Mouse (Mus musculus) testis, adult 2 months (tissue): Measurements from ENCODE around the gene Nudt8. TPM values are rescaled to one million over a fixed set of nuclear protein-coding genes. Genes with fewer than 3 reads are reported as not detected.
"Not testable (repeated sequence)": the region's sequence is repeated elsewhere in the genome, so short reads cannot be mapped to it uniquely, and the experiment has no call there.

Source experiments
- H3K27ac ChIP-seq: fragments of 200-500 bp; 2 replicates; pipeline ENCODE4 v1.5.1; 2012; ENCODE audit warnings: low read depth, low read length; ENCODE audit not compliant: control insufficient read depth, insufficient read depth
- H3K27me3 ChIP-seq: fragments of 200-500 bp; 2 replicates; pipeline ENCODE4 v1.6.1; 2012; ENCODE audit warnings: mild to moderate bottlenecking, low read length, moderate library complexity; ENCODE audit not compliant: control insufficient read depth, insufficient read depth
- H3K36me3 ChIP-seq: fragments of 200-500 bp; 2 replicates; pipeline ENCODE4 v1.6.1; 2012; ENCODE audit warnings: mild to moderate bottlenecking, low read length; ENCODE audit not compliant: control insufficient read depth, insufficient read depth
- H3K4me1 ChIP-seq: fragments of 200-500 bp; 2 replicates; pipeline ENCODE4 v1.6.1; 2012; ENCODE audit warnings: low read length; ENCODE audit not compliant: control insufficient read depth, insufficient read depth
- H3K4me3 ChIP-seq: fragments of 200-500 bp; 2 replicates; pipeline ENCODE4 v1.5.1; 2012; ENCODE audit warnings: low read depth, mild to moderate bottlenecking, low read length, moderate library complexity, mixed read lengths; ENCODE audit not compliant: control insufficient read depth
- CTCF ChIP-seq: fragments of 200-500 bp; IDR thresholded peaks from 2 replicates; pipeline ENCODE4 v1.5.1; 2012; ENCODE audit warnings: low read depth, mild to moderate bottlenecking, inconsistent platforms, low read length, moderate library complexity; ENCODE audit not compliant: control insufficient read depth, insufficient read depth, insufficient replicate concordance
- POLR2A ChIP-seq: fragments of 200-500 bp; IDR thresholded peaks from 2 replicates; pipeline ENCODE4 v1.6.1; 2012; ENCODE audit warnings: low read depth, mild to moderate bottlenecking, inconsistent platforms, low read length, moderate library complexity; ENCODE audit not compliant: control insufficient read depth
- polyA plus RNA-seq: library from polyadenylated mRNA; depleted of rRNA; stranded (reverse); fragments of >200 nt; gene quantifications from 2 replicates; pipeline ENCODE4 v1.2.3, GENCODE M21; 2012; rRNA removed

Gene Nudt8
- polyA plus RNA-seq, 1 experiment: 2.4 TPM

GRCm38 (mm10) chr19:4045966-4046865 is 45.8 kb downstream of the Nudt8 start, which contains the start of gene Gstp2:
Gene Gstp2 (minus strand): TSS chr19:4046023.
- Histone ChIP-seq H3K4me3 (no peak within 1 kb of the TSS), H3K36me3 (no peaks in the 10 kb centered on the region), H3K4me1 (peaks cover 11% of the 10 kb centered on the region), H3K27me3 (no peaks in the 10 kb centered on the region), H3K27ac (peak within 1 kb of the TSS; percentile 54)
- no peak for TF ChIP-seq POLR2A
- no peak for TF ChIP-seq CTCF

GRCm38 (mm10) chr19:4046866-4047254 is 46.5 kb downstream of the Nudt8 start:
- peaks cover 11% of the 10 kb centered on the region for H3K4me1 ChIP-seq
- no peak for TF ChIP-seq POLR2A
- TF ChIP-seq CTCF: no peak
- no peak overlapping the region for H3K4me3 ChIP-seq

GRCm38 (mm10) chr19:4047859-4048258 is 47.5 kb downstream of the Nudt8 start:
- Histone ChIP-seq H3K36me3 (no peaks in the 10 kb centered on the region), H3K27me3 (no peaks in the 10 kb centered on the region), H3K4me3 (no peak overlapping the region), H3K27ac (no peak overlapping the region), H3K4me1 (peaks cover 11% of the 10 kb centered on the region)
- TF ChIP-seq CTCF: peak; percentile 59; the same call in 1 of the 2 replicates
- TF ChIP-seq POLR2A: no peak

More at GRCm38 (mm10) chr19:4046866-4047254, 46.5 kb downstream of the Nudt8 start:
- Histone ChIP-seq H3K36me3 (no peaks in the 10 kb centered on the region), H3K27me3 (no peaks in the 10 kb centered on the region), H3K27ac (peak overlapping the region; percentile 5; the same call in 1 of the 2 replicates)

- H3K27me3 ChIP-seq, H3K36me3 ChIP-seq, H3K27ac ChIP-seq, H3K4me3 ChIP-seq: not testable (repeated sequence)
- H3K4me1 ChIP-seq: peaks cover 11% of the 10 kb centered on the region
These were observed 48.7 kb downstream of the Nudt8 start for GRCm38 (mm10) chr19:4049069-4049468.

- no peak overlapping the region for H3K4me3 ChIP-seq
- no peak overlapping the region for H3K27ac ChIP-seq
- peak; percentile 34; the same call in 1 of the 2 replicates for TF ChIP-seq CTCF
- TF ChIP-seq POLR2A: no peak
- H3K27me3 ChIP-seq: no peaks in the 10 kb centered on the region
- H3K36me3 ChIP-seq: no peaks in the 10 kb centered on the region
- H3K4me1 ChIP-seq: peaks cover 5% of the 10 kb centered on the region
These were observed 50.6 kb downstream of the Nudt8 start for GRCm38 (mm10) chr19:4051016-4051415.

Other genes starting within 250 kb of the Nudt8 start
- gene Kmt5b, start 233.2 kb upstream of the Nudt8 start, polyA plus RNA-seq: 5.1 and 7.4 TPM in 2 replicates
- gene Chka, start 148.8 kb upstream of the Nudt8 start, polyA plus RNA-seq: 85.7 and 90.2 TPM in 2 replicates
- 11.2 and 11.4 TPM in 2 replicates for gene Tcirg1, start 93.4 kb upstream of the Nudt8 start, polyA plus RNA-seq
- 69.9 and 91.3 TPM in 2 replicates for gene Ndufs8, start 87.8 kb upstream of the Nudt8 start, polyA plus RNA-seq
- 48.2 and 52.4 TPM in 2 replicates for gene Aldh3b1, start 70.8 kb upstream of the Nudt8 start, polyA plus RNA-seq
- 6.6 and 8.0 TPM in 2 replicates for gene Unc93b1, start 65.4 kb upstream of the Nudt8 start, polyA plus RNA-seq
- gene Aldh3b3, start 41.9 kb upstream of the Nudt8 start, polyA plus RNA-seq: 2.9 and 3.2 TPM in 2 replicates
- gene Aldh3b2, start 28.3 kb upstream of the Nudt8 start, polyA plus RNA-seq: 48.5 and 48.6 TPM in 2 replicates
- 14.7 and 14.9 TPM in 2 replicates for gene Acy3, start 14.0 kb upstream of the Nudt8 start, polyA plus RNA-seq
- 0.41 and 0.56 TPM in 2 replicates for gene Tbx10, start 7.8 kb upstream of the Nudt8 start, polyA plus RNA-seq
- 0.48 TPM in 2 replicates for gene Gm49405, start within 50 bp of the Nudt8 start, polyA plus RNA-seq
- gene Doc2g, start 2.7 kb downstream of the Nudt8 start, polyA plus RNA-seq: 1.3 and 2.0 TPM in 2 replicates
- 145 and 173 TPM in 2 replicates for gene Ndufv1, start 12.2 kb downstream of the Nudt8 start, polyA plus RNA-seq
- gene Gstp1, start 37.4 kb downstream of the Nudt8 start, polyA plus RNA-seq: 88.6 and 94.9 TPM in 2 replicates
- gene Gstp2, start 45.4 kb downstream of the Nudt8 start, polyA plus RNA-seq: 1.5 TPM in 2 replicates
- gene Gstp3, start 59.0 kb downstream of the Nudt8 start, polyA plus RNA-seq: not detected in 2 replicates
- not detected in 2 replicates for gene Cabp2, start 81.0 kb downstream of the Nudt8 start, polyA plus RNA-seq
- 31.5 and 31.7 TPM in 2 replicates for gene Cdk2ap2, start 96.6 kb downstream of the Nudt8 start, polyA plus RNA-seq
- gene Pitpnm1, start 99.4 kb downstream of the Nudt8 start, polyA plus RNA-seq: 31.9 and 42.8 TPM in 2 replicates
- gene Aip, start 125.3 kb downstream of the Nudt8 start, polyA plus RNA-seq: 21.0 and 23.5 TPM in 2 replicates
- 0.02 TPM in 1 of 2 replicates, not detected in the other for gene Gpr152, start 139.2 kb downstream of the Nudt8 start, polyA plus RNA-seq
- 0.16 and 0.29 TPM in 2 replicates for gene Cabp4, start 143.5 kb downstream of the Nudt8 start, polyA plus RNA-seq
- 87.3 and 97.2 TPM in 2 replicates for gene Coro1b, start 148.0 kb downstream of the Nudt8 start, polyA plus RNA-seq
- 0.65 and 1.0 TPM in 2 replicates for gene Ptprcap, start 153.0 kb downstream of the Nudt8 start, polyA plus RNA-seq
- gene Rps6kb2, start 162.8 kb downstream of the Nudt8 start, polyA plus RNA-seq: 10.9 and 11.1 TPM in 2 replicates
- 2.5 and 2.7 TPM in 2 replicates for gene Carns1, start 174.9 kb downstream of the Nudt8 start, polyA plus RNA-seq
- 0.98 and 1.3 TPM in 2 replicates for gene Tbc1d10c, start 190.7 kb downstream of the Nudt8 start, polyA plus RNA-seq
- 48.8 and 49.8 TPM in 2 replicates for gene Ppp1ca, start 191.5 kb downstream of the Nudt8 start, polyA plus RNA-seq
- gene Rad9a, start 201.1 kb downstream of the Nudt8 start, polyA plus RNA-seq: 9.0 and 9.2 TPM in 2 replicates
- gene Clcf1, start 213.7 kb downstream of the Nudt8 start, polyA plus RNA-seq: 2.0 and 3.1 TPM in 2 replicates
- 1.2 and 3.0 TPM in 2 replicates for gene AC109138.7, start 213.8 kb downstream of the Nudt8 start, polyA plus RNA-seq
- gene Pold4, start 231.3 kb downstream of the Nudt8 start, polyA plus RNA-seq: 16.3 and 19.4 TPM in 2 replicates